Mouse (Mus musculus): ENCODE measurements at regions not wholly inside any gene's neighbourhood (a gene's known extent, or its start where the extent isn't known, plus 50 kb on each side); places are given as distances from the start of the nearest gene placed in this dataset.
A peak's percentile ranks its signal among the peaks of the same experiment; 100 is the strongest.
"Not testable (repeated sequence)": the region's sequence is repeated elsewhere in the genome, so short reads cannot be mapped to it uniquely, and the experiment has no call there.

GRCm38 (mm10) chr13:82058131-82058731, 275.4 kb downstream of the Cetn3 start:
- DNase-seq (ENCODE audit: low spot score): peak; percentile 19

DNA sequence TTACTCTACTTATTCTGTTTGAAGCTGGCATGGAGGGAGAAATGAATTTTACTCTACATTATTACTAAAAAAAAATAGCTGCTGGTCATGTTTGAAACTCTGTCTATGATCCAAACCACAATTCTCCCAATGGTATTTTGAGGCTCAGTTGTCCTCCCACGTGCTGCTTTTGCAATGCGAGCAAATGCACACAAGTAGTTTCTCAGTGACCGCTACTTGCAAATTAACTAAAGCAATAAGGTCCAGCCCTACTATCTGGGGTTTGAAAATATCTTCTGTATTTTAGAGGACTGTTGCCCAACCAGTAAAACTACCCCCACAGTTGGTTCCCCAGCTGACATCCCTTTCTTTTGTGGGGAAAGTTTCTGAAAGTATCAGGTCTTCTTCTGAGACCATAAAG, 276.0 kb downstream of the Cetn3 start:
- DNase-seq (ENCODE audit: low spot score): no peak

- peak; percentile 64 for DNase-seq (ENCODE audit: low spot score)
Observed at GRCm38 (mm10) chr13:82059498-82059897, 276.6 kb downstream of the Cetn3 start.

DNA sequence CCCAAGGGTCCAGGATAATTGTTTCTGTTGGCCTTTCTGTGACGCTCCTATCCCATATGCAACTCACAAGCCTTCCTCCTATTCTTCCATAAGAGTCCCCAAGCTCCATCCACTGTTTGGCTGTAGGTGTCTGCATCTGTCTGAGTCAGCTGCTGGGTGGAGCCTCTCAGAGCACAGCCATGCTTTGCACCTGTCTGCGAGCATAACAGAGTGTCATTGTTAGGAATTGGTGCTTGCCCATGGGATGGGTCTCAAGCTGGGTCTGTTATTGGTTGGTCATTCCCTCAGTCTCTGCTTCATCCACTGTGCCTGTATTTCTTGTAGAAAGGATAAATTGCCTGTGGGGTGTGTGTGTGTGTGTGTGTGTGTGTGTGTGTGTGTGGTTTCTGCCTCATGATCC, 281.0 kb downstream of the Cetn3 start:
- DNase-seq (ENCODE audit: low spot score): not testable (repeated sequence)

DNA sequence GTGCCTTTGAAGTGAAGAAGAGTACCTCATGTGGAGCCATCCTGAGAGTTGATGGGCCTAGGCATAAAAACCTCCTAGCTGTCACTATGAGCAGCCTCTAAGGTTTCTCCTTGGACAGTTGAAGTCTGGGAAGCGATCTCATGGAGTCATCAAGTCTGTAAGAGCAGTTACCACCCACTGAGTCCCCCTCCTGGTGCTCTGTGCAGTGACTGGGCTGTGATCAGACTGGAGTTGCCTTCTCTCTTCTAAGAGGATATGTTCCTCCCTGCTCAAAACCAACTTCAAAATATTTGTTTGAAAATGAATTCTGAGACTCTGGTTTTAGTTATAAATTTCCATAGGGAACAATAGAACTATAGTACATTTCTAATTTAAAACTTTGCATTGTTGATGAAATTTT, 283.3 kb downstream of the Cetn3 start:
- no peak for DNase-seq (ENCODE audit: low spot score)

GRCm38 (mm10) chr13:82066674-82067270, 283.9 kb downstream of the Cetn3 start:
- DNase-seq (ENCODE audit: low spot score): no peak

GRCm38 (mm10) chr13:82072449-82072848, 289.6 kb downstream of the Cetn3 start:
- no peak for DNase-seq (ENCODE audit: low spot score)

DNA sequence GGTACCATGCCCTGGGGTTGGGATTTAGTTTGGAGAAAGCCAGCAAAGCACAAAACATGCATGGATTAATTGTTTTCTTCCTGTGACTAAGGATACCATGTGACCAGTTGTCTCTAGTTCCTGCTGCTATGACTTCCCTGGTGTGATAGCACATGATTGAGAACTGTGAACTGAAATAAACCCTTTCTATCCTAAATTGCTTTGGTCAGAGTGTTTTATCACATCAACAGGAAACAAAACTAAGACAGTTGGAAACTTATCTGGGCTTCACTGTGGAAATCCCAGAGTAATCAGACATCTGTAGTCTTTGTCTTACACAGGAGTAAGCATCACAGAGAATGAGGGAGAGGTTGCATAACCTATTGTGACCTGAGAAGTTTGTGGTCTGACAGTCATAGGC, 290.5 kb downstream of the Cetn3 start:
- DNase-seq (ENCODE audit: low spot score): no peak

- no peak for DNase-seq (ENCODE audit: low spot score)
Observed at GRCm38 (mm10) chr13:82081375-82081774, 298.5 kb downstream of the Cetn3 start.

DNA sequence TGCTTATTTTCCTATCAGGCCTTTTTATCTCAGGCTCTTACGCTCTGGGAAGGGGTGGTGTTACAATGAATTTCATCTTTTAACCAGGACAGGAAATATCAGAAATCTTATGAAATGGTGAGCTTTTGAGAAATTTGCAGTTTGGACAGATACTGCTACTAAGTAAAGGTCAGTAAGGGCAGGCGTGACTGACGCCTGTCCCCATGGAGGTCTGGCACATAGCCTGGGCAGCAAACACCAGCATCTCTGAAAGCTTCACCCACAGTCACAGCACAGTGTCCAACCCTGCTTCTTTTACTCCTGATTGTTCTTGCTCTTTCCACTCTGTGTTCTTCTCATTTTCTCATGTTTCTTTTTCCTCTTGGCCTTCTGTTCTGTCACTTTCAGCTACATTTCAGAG, 304.8 kb downstream of the Cetn3 start:
- DNase-seq (ENCODE audit: low spot score): no peak

GRCm38 (mm10) chr13:82092186-82092585, 309.3 kb downstream of the Cetn3 start:
- no peak for DNase-seq (ENCODE audit: low spot score)

DNA sequence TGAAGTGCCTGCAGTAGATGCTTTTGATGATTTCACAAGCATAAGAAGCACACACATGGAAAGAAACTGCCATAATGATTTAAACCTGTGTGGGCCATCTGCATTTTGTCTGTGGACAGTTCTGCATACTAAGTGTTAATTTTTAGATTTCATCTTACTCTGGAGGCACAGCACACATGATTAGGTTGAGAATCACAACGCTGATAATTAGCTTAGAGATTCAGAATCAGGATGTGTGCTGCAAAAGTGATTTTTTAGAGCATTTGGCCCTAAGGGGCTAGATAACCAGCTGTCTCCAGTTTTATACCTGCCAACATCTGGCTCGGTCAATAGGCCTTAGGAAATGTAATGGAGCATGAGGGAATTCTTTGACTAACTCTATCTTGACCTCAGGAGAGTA, 323.2 kb downstream of the Cetn3 start:
- peak; percentile 35 for DNase-seq (ENCODE audit: low spot score)

DNA sequence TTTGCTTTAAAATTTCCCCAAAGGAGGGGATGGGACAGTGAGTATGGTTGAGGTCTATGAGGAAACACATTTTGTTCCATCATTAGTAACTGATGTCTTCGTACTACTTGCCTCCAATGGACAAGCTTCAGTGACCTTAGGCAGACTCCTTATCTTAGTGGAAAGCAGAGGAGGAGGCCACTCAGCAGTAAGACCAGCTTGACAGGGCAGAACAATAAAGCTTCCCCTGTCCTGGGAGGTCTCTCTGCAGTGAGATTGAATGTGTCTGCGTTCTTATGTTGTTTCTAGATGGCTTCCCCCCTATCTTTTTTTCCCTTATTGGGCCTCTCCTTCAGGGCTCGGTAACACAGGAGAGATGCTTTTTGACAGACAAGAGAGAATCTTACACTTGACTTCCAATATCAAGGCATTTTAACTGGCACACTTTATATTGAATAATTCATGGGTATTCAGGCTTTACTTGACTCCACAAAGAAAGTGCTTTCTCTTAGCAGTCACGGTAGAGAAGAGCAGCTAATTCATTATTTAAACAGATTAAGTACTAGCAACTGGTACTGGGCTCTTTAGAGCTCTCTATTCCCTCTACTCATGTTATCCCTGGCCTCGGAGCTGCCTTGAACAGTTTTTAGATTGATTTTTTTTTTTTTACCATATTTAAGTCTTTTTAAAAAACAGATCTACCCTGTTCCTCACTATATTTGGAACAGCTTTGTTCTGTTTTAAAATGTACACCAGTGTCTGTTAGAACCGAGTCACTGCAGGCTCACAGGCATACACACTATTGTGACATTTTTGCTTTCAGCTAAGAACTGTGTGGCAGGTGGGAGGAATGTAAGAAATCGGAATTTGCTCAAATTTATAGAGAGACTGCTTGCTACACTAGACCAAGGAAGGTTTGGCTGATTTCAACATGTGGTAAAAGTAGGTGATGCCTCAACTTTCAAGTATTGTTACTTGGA, 347.2 kb downstream of the Cetn3 start:
- DNase-seq (ENCODE audit: low spot score): no peak

All from MN1 (cell line).